Mouse (Mus musculus): Measurements from ENCODE around the gene Rab3il1. TPM values are rescaled to one million over a fixed set of nuclear protein-coding genes. Genes with fewer than 3 reads are reported as not detected.

Gene Rab3il1
- total RNA-seq, 2 experiments from 2014 or later, result 8.5 to 9.9 TPM

GRCm38 (mm10) chr19:10000330-10000729 lies 1.1 kb upstream of the Rab3il1 start:
- intact Hi-C loops (cut with DNase I), result loop anchor here (2.0 to 5.0 kb wide), 2 partner anchors 34 to 197 kb away; no protein-coding TSS in a partner anchor
- DNase-seq (ENCODE audit: low spot score in 2 of 2), result no peak

GRCm38 (mm10) chr19:10003696-10004095 lies 2.2 kb downstream of the Rab3il1 start:
- no peak for DNase-seq (ENCODE audit: low spot score in 2 of 2)
- intact Hi-C loops (cut with DNase I), result loop anchor here (5.0 kb wide), 1 partner anchor 194 kb away; no protein-coding TSS in a partner anchor

DNA sequence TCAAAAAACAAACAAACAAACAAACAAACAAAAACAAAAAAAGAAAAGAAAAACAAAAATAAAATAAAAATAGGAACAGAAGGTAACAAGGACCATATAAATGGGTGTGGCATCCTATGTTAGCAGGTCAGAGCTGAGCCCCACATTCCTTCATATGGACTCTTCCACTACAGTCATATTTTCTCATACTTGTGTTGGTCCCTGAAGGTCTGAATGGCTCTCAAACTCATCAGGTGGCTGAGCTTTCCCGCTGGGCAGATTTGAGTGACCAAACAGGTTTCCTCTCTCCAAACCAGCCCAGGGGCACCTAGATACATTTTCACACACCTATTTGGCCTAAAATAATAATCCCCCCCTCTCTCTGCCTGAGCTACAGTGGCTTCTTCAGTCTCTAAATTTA lies 9.9 kb downstream of the Rab3il1 start:
- intact Hi-C loops (cut with DNase I), result no loop called here
- no peak for DNase-seq (ENCODE audit: low spot score in 2 of 2)

GRCm38 (mm10) chr19:10012827-10013278 lies 11.4 kb downstream of the Rab3il1 start:
- DNase-seq (ENCODE audit: low spot score in 2 of 2), result no peak
- intact Hi-C loops (cut with DNase I), result no loop called here

DNA sequence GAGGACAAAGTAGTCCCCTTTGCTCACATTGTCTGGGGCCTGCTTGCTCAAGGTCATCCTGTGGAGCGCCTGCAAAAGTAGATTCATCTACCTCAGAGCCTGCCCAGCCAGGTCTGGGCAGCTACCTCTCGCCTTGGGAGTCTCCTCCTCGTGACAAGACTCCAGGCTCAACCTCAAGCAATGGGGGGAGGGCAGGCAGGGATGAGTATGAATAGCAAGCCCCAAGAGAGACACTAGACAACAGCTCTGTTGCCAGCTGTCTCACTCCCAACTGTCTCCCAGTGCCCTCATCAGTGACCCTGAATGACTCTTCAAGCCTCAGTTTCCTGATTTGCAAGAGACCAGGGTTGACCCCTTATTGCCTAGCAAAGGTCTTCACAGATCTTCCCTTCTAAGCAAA lies 11.9 kb downstream of the Rab3il1 start:
- DNase-seq (ENCODE audit: low spot score in 2 of 2), result no peak
- intact Hi-C loops (cut with DNase I), result no loop called here

GRCm38 (mm10) chr19:10013913-10014312 lies 12.4 kb downstream of the Rab3il1 start:
- intact Hi-C loops (cut with DNase I), result no loop called here
- DNase-seq (ENCODE audit: low spot score in 2 of 2), result no peak

- intact Hi-C loops (cut with DNase I), result no loop called here
- no peak for DNase-seq (ENCODE audit: low spot score in 2 of 2)
Observed at GRCm38 (mm10) chr19:10014824-10015223, 13.4 kb downstream of the Rab3il1 start.

- intact Hi-C loops (cut with DNase I), result no loop called here
- DNase-seq (ENCODE audit: low spot score in 2 of 2), result no peak
Observed at GRCm38 (mm10) chr19:10015442-10015841, 14.0 kb downstream of the Rab3il1 start.

DNA sequence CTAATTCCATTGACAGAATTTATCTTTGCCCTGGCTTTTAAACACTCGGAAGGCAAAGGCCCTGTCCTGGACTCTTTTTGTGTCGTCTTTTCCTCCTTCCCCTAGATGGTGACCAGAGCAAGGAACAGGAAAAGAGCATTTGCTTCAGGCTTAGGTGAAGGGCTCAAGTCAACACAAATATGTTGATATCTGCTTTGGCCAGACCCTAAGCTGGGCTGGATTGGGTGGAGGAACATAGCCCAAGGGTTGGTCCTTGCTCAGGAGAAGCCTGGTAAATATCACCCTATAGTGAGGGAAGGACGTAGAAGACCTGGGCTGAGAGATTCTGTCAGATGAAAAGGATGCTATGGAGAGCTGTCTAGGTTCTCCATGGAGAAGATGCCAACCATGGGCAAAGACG lies 14.7 kb downstream of the Rab3il1 start:
- intact Hi-C loops (cut with DNase I), result no loop called here
- DNase-seq (ENCODE audit: low spot score in 2 of 2), result no peak

GRCm38 (mm10) chr19:10017637-10018526 lies 16.4 kb downstream of the Rab3il1 start:
- intact Hi-C loops (cut with DNase I), result no loop called here
- DNase-seq (ENCODE audit: low spot score in 2 of 2), result peak; percentile 75 to 78

- no peak for DNase-seq (ENCODE audit: low spot score in 2 of 2)
- intact Hi-C loops (cut with DNase I), result no loop called here
Observed at GRCm38 (mm10) chr19:10018527-10018818, 17.0 kb downstream of the Rab3il1 start.

- DNase-seq (ENCODE audit: low spot score in 2 of 2), result no peak
- intact Hi-C loops (cut with DNase I), result no loop called here
Observed at GRCm38 (mm10) chr19:10019214-10019760, 17.8 kb downstream of the Rab3il1 start.

DNA sequence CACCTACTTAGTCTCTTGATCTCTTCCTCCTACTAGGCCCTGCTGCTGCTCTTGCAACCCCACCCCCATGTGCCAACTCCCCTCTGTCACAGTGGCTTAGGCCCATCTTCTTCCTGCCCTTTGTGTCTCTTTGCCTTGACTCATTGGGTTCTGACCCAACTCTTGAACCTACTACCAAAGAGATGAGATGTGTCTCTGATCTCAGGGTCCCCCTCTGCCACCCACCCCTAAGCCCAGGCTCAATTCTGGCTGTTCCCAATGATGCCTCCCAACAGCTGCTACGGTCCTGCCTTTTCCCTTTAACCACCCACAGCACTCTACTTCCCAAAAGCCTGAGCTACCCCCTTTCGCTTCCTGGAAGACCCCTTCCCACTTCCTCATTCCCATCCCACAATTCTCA lies 20.5 kb downstream of the Rab3il1 start:
- no peak for DNase-seq (ENCODE audit: low spot score in 2 of 2)
- intact Hi-C loops (cut with DNase I), result no loop called here

- intact Hi-C loops (cut with DNase I), result no loop called here
- DNase-seq (ENCODE audit: low spot score in 2 of 2), result peak; percentile 45 to 47
Observed at GRCm38 (mm10) chr19:10022414-10023303, 21.2 kb downstream of the Rab3il1 start.

GRCm38 (mm10) chr19:10023304-10023758 lies 21.9 kb downstream of the Rab3il1 start:
- DNase-seq (ENCODE audit: low spot score in 2 of 2), result no peak
- intact Hi-C loops (cut with DNase I), result no loop called here

- no peak for DNase-seq (ENCODE audit: low spot score in 2 of 2)
- intact Hi-C loops (cut with DNase I), result no loop called here
Observed at GRCm38 (mm10) chr19:10025169-10025875, 23.9 kb downstream of the Rab3il1 start.

- DNase-seq (ENCODE audit: low spot score in 2 of 2), result no peak
- intact Hi-C loops (cut with DNase I), result loop anchor here (5.0 kb wide), 1 partner anchor 37 kb away; no protein-coding TSS in a partner anchor
Observed at GRCm38 (mm10) chr19:10029746-10030145, 28.3 kb downstream of the Rab3il1 start.

GRCm38 (mm10) chr19:10033211-10033973 lies 31.9 kb downstream of the Rab3il1 start:
- DNase-seq (ENCODE audit: low spot score in 2 of 2), result peak; percentile 55 to 56
- intact Hi-C loops (cut with DNase I), result loop anchor here (5.0 kb wide), 1 partner anchor 41 kb away; no protein-coding TSS in a partner anchor

All from left cerebral cortex, postnatal 36 days (tissue).